Mouse (Mus musculus) limb, embryonic 12.5 days (tissue): ENCODE measurements around the gene Med7. TPM values are rescaled to one million over a fixed set of nuclear protein-coding genes. Genes with fewer than 3 reads are reported as not detected.

Experiments used
- ATAC-seq: fragments of 200-750 bp; cut with Nextera tagmentation; 2 replicates; pipeline ENCODE4 v1.8.0; 2017; ENCODE audit warnings: low read depth, moderate TSS enrichment; ENCODE audit not compliant: insufficient number of reproducible peaks, insufficient read depth, low FRiP score, low TSS enrichment
- H3K27ac ChIP-seq: fragments of 300-500 bp; sonication (generic); 2 replicates; pipeline ENCODE4 v1.5.1; 2016; ENCODE audit warnings: mild to moderate bottlenecking, moderate library complexity
- H3K27me3 ChIP-seq: fragments of 300-500 bp; sonication (generic); 2 replicates; pipeline ENCODE4 v1.6.1; 2016; ENCODE audit warnings: mild to moderate bottlenecking, moderate library complexity
- H3K36me3 ChIP-seq: fragments of 300-500 bp; sonication (generic); 2 replicates; pipeline ENCODE4 v1.6.1; 2016; ENCODE audit warnings: mild to moderate bottlenecking, moderate library complexity
- H3K4me1 ChIP-seq: fragments of 300-500 bp; sonication (generic); replicated peaks from 2 replicates; pipeline ENCODE4 v1.6.1; 2016
- H3K4me2 ChIP-seq: fragments of 300-500 bp; sonication (generic); 2 replicates; pipeline ENCODE4 v1.6.1; 2016; ENCODE audit warnings: mild to moderate bottlenecking, moderate library complexity
- H3K4me3 ChIP-seq: fragments of 300-500 bp; sonication (generic); replicated peaks from 2 replicates; pipeline ENCODE4 v1.5.1; 2016; ENCODE audit warnings: mild to moderate bottlenecking
- H3K9ac ChIP-seq: fragments of 300-500 bp; sonication (generic); replicated peaks from 2 replicates; pipeline ENCODE4 v1.6.1; 2016; ENCODE audit warnings: mild to moderate bottlenecking, moderate library complexity
- H3K9me3 ChIP-seq: fragments of 300-500 bp; sonication (generic); 2 replicates; pipeline ENCODE4 v1.6.1; 2016; ENCODE audit warnings: mild to moderate bottlenecking, moderate library complexity
- WGBS: fragments of 180-500 bp; shearing (Covaris S2); methylation state at CpG from one replicate; pipeline ENCODE4 v1.1.7; 2016; 5-methylcytosine and 5-hydroxymethylcytosine counted together
- polyA plus RNA-seq: library from polyadenylated mRNA; unstranded; fragments of >200 nt; fragmentation: Nextera tagmentation; extraction: Ambion mirVana; gene quantifications from 2 replicates; pipeline ENCODE4 v1.2.1, GENCODE M21; 2016

The Med7 gene
- polyA plus RNA-seq, 1 experiment from 2014 or later: 99.3 TPM

DNA sequence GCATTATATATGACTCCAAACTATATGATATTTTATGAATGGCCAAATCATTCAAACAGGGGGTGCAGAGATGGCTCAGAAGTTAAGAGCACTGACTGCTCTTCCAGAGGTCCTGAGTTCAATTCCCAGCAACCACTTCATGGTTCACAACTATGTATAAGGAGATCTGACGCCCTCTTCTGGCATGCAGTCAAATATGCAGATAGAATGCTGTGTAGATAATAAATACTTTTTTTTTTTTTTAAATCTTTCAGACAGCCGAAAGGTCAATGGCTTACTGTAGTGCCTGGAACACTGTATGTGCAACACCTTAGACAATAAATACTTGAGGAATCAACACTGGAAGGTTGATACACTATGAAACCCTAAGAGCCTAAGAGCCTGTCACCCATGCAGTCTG lies 6.6 kb upstream of the Med7 start:
- ATAC-seq: no peak
- Histone ChIP-seq H3K4me3 (no peak overlapping the region), H3K4me2 (no peak overlapping the region), H3K27ac (no peak overlapping the region), H3K9me3 (no peaks in the 10 kb centered on the region), H3K9ac (no peak overlapping the region), H3K4me1 (no peaks in the 10 kb centered on the region), H3K36me3 (no peaks in the 10 kb centered on the region), H3K27me3 (no peaks in the 10 kb centered on the region)
- WGBS: 93% methylated on average over 2 of the region's 2 CpGs

- WGBS: 16% methylated on average over 3 of the region's 3 CpGs
- Histone ChIP-seq H3K27me3 (no peaks in the 10 kb centered on the region), H3K4me1 (0 out of 2 replicates have a peak, but pooled peaks cover 1% of the 10 kb centered on the region), H3K9me3 (no peaks in the 10 kb centered on the region), H3K4me2 (no peak overlapping the region), H3K27ac (no peak overlapping the region), H3K36me3 (no peaks in the 10 kb centered on the region), H3K4me3 (no peak overlapping the region), H3K9ac (no peak overlapping the region)
- ATAC-seq: peak; percentile 84
These were observed 5.6 kb upstream of the Med7 start for GRCm38 (mm10) chr11:46431129-46431528.

GRCm38 (mm10) chr11:46435363-46435762 lies 1.4 kb upstream of the Med7 start:
- ATAC-seq: no peak
- H3K27ac ChIP-seq: no peak overlapping the region
- no peak overlapping the region for H3K4me2 ChIP-seq
- H3K9me3 ChIP-seq: no peaks in the 10 kb centered on the region
- H3K36me3 ChIP-seq: peaks cover 18% of the 10 kb centered on the region
- H3K4me3 ChIP-seq: no peak overlapping the region
- no peaks in the 10 kb centered on the region for H3K27me3 ChIP-seq
- no peak overlapping the region for H3K9ac ChIP-seq
- peaks cover 5% of the 10 kb centered on the region; the same call in 1 of the 2 replicates for H3K4me1 ChIP-seq

GRCm38 (mm10) chr11:46437459-46438000 lies 805 bp downstream of the Med7 start:
- peak overlapping the region; percentile 76 for H3K4me2 ChIP-seq
- H3K27ac ChIP-seq: peak overlapping the region; percentile 95
- H3K9me3 ChIP-seq: no peaks in the 10 kb centered on the region
- H3K36me3 ChIP-seq: peaks cover 36% of the 10 kb centered on the region
- H3K27me3 ChIP-seq: no peaks in the 10 kb centered on the region
- ATAC-seq: peak; percentile 1; the same call in 1 of the 2 replicates
- H3K9ac ChIP-seq: peak overlapping the region; percentile 92
- peaks cover 5% of the 10 kb centered on the region; the same call in 1 of the 2 replicates for H3K4me1 ChIP-seq
- WGBS: under 1% methylated on average over 23 of the region's 23 CpGs
- peak overlapping the region; percentile 93 for H3K4me3 ChIP-seq

- Histone ChIP-seq H3K27ac (no peak overlapping the region), H3K4me3 (no peak overlapping the region), H3K9me3 (no peaks in the 10 kb centered on the region), H3K9ac (no peak overlapping the region), H3K27me3 (no peaks in the 10 kb centered on the region), H3K4me2 (no peak overlapping the region), H3K36me3 (peaks cover 51% of the 10 kb centered on the region), H3K4me1 (peaks cover 5% of the 10 kb centered on the region; the same call in 1 of the 2 replicates)
- no peak for ATAC-seq
- WGBS: 90% methylated on average over 5 of the region's 5 CpGs
These were observed 2.3 kb downstream of the Med7 start for GRCm38 (mm10) chr11:46439005-46439543.

DNA sequence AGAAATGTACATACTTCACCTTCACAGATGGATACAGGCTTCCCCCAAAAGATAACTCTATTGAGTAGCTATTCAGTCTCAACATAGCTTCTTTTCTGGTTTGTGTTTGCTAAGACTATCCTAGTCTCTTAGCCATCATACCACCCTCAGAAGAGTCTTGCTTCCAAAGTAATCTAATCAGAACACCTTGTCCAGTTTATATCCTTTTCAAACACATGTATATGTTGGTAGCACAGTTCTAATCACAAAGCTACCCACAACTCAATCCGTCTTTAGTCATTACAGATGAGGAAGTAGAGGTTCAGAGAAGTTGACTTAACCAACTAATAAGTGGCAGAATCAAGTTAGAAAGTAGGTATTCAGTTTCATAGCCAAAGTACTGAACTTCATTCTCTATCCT lies 5.0 kb downstream of the Med7 start:
- Histone ChIP-seq H3K27me3 (no peaks in the 10 kb centered on the region), H3K4me2 (no peak overlapping the region), H3K9ac (no peak overlapping the region), H3K36me3 (peaks cover 51% of the 10 kb centered on the region), H3K27ac (no peak overlapping the region), H3K9me3 (no peaks in the 10 kb centered on the region), H3K4me1 (peaks cover 3% of the 10 kb centered on the region; the same call in 1 of the 2 replicates), H3K4me3 (no peak overlapping the region)
- 95% methylated on average over 1 of the region's 1 CpGs for WGBS
- ATAC-seq: no peak

GRCm38 (mm10) chr11:46443152-46443551 lies 6.4 kb downstream of the Med7 start:
- 75% methylated on average over 1 of the region's 1 CpGs for WGBS

DNA sequence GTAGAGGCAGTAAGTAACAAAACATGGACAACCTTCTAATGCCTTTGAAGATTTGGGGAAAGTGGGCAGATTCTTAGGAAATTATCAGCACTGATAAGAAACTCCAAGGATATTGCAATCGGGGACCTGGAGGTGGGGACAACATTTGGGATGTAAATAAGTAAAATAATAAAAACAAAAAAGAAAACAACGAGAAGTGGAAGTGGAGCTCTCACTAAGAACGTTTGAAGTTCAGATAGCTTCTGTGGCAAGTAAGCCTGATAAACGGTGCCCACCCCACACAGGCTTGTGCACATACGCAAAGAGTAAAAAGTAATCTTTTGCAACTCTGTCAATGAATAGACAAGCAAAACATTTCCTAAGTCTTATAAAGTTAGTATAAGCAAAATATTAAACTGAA lies 7.3 kb downstream of the Med7 start:
- ATAC-seq: no peak
- Histone ChIP-seq H3K36me3 (peaks cover 46% of the 10 kb centered on the region), H3K27me3 (no peaks in the 10 kb centered on the region), H3K9ac (no peak overlapping the region), H3K27ac (no peak overlapping the region), H3K4me2 (no peak overlapping the region), H3K9me3 (no peaks in the 10 kb centered on the region), H3K4me3 (no peak overlapping the region), H3K4me1 (no peaks in the 10 kb centered on the region)
- 89% methylated on average over 5 of the region's 5 CpGs for WGBS

More at GRCm38 (mm10) chr11:46443152-46443551, 6.4 kb downstream of the Med7 start:
- no peak overlapping the region for H3K27ac ChIP-seq
- H3K4me3 ChIP-seq: no peak overlapping the region
- no peaks in the 10 kb centered on the region for H3K4me1 ChIP-seq
- no peak overlapping the region for H3K4me2 ChIP-seq
- no peaks in the 10 kb centered on the region for H3K27me3 ChIP-seq
- no peaks in the 10 kb centered on the region for H3K9me3 ChIP-seq
- peaks cover 51% of the 10 kb centered on the region for H3K36me3 ChIP-seq
- H3K9ac ChIP-seq: no peak overlapping the region
- ATAC-seq: no peak

DNA sequence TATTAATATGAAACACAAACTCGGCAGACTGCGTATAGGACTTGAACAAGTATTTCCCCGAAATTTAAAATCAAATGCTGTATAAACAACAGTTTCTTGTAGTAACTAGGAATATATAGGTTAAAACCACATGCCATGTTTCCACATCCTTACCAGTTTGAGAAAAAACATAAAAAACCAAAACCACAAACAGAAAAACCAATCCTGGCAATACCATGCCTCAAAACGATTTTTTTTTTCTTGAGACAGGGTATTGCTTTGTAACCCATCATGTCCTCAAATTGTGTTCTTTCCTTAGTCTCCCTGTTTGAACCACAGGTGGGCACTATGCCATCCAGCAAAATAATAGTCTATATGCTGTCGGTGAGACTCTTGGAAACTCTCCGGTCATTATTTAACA lies 9.4 kb downstream of the Med7 start:
- H3K9ac ChIP-seq: no peak overlapping the region
- H3K27me3 ChIP-seq: no peaks in the 10 kb centered on the region
- H3K36me3 ChIP-seq: peaks cover 25% of the 10 kb centered on the region
- no peak overlapping the region for H3K27ac ChIP-seq
- no peaks in the 10 kb centered on the region for H3K4me1 ChIP-seq
- ATAC-seq: no peak
- WGBS: 88% methylated on average over 6 of the region's 6 CpGs
- no peaks in the 10 kb centered on the region for H3K9me3 ChIP-seq
- H3K4me2 ChIP-seq: no peak overlapping the region
- no peak overlapping the region for H3K4me3 ChIP-seq

- no peak overlapping the region for H3K4me3 ChIP-seq
- 71% methylated on average over 13 of the region's 13 CpGs for WGBS
- no peak overlapping the region for H3K4me2 ChIP-seq
- no peak overlapping the region for H3K9ac ChIP-seq
- H3K4me1 ChIP-seq: no peaks in the 10 kb centered on the region
- no peaks in the 10 kb centered on the region for H3K9me3 ChIP-seq
- peaks cover 12% of the 10 kb centered on the region for H3K36me3 ChIP-seq
- no peak for ATAC-seq
- H3K27ac ChIP-seq: no peak overlapping the region
- H3K27me3 ChIP-seq: no peaks in the 10 kb centered on the region
These were observed 11.1 kb downstream of the Med7 start for GRCm38 (mm10) chr11:46447644-46448484.

DNA sequence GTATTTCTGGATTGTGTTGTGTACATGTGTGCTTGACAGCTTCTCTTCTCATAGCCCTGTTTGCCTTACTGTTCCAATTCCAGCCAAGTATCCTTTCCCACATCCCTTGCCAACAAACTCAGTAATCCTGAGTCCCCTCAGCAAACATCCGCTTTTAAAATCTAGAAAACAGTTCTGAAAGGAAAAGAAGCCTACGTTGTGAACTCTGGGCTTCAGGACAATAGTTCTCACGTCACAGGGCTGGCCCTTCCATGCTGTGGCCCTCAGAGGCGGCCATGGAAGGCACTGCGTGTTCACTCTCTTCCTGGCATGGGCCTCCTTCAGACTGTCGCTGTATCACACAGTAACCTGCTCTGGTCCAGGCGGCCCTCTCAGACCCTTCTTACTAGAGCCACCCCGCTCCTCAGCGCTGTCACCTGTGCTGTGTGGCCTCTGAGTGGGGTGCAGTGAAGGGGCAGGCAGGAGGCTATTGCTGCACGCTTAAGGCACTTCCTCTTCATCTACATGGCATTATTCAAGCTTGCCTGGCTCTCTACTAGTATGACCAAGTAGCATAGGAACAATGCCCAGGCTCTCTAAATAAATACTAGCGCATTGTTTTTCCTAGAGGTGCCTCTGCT lies 12.8 kb downstream of the Med7 start:
- no peaks in the 10 kb centered on the region for H3K27me3 ChIP-seq
- H3K9ac ChIP-seq: no peak overlapping the region
- no peaks in the 10 kb centered on the region for H3K4me1 ChIP-seq
- H3K36me3 ChIP-seq: no peaks in the 10 kb centered on the region
- no peaks in the 10 kb centered on the region for H3K9me3 ChIP-seq
- H3K4me2 ChIP-seq: no peak overlapping the region
- no peak overlapping the region for H3K27ac ChIP-seq
- H3K4me3 ChIP-seq: no peak overlapping the region
- no peak for ATAC-seq
- WGBS: 83% methylated on average over 11 of the region's 11 CpGs
